Mouse (Mus musculus) kidney, embryonic 15.5 days (tissue): ENCODE data around the gene Lst1. TPM values are rescaled to one million over a fixed set of nuclear protein-coding genes. Genes with fewer than 3 reads are reported as not detected.

ENCODE experiments used
- ATAC-seq: fragments of 200-750 bp; cut with Nextera tagmentation; replicated peaks from 2 replicates; pipeline ENCODE4 v1.8.0; 2017; ENCODE audit warnings: moderate TSS enrichment; ENCODE audit not compliant: low FRiP score
- H3K27ac ChIP-seq: fragments of 300-500 bp; sonication (generic); 2 replicates; pipeline ENCODE4 v1.5.1; 2015; ENCODE audit warnings: mild to moderate bottlenecking, inconsistent platforms
- H3K27me3 ChIP-seq: fragments of 300-500 bp; sonication (generic); 2 replicates; pipeline ENCODE4 v1.6.1; 2015; ENCODE audit warnings: inconsistent platforms
- H3K36me3 ChIP-seq: fragments of 300-500 bp; sonication (generic); 2 replicates; pipeline ENCODE4 v1.6.1; 2015; ENCODE audit warnings: inconsistent platforms
- H3K4me1 ChIP-seq: fragments of 300-500 bp; sonication (generic); 2 replicates; pipeline ENCODE4 v1.6.1; 2015; ENCODE audit warnings: inconsistent platforms
- H3K4me2 ChIP-seq: fragments of 300-500 bp; sonication (generic); 2 replicates; pipeline ENCODE4 v1.6.1; 2015; ENCODE audit warnings: moderate library complexity, mild to moderate bottlenecking, inconsistent platforms
- H3K4me3 ChIP-seq: fragments of 300-500 bp; sonication (generic); replicated peaks from 2 replicates; pipeline ENCODE4 v1.5.1; 2015; ENCODE audit warnings: mild to moderate bottlenecking, inconsistent platforms
- H3K9ac ChIP-seq: fragments of 300-500 bp; sonication (generic); 2 replicates; pipeline ENCODE4 v1.6.1; 2015; ENCODE audit warnings: mild to moderate bottlenecking, inconsistent platforms
- H3K9me3 ChIP-seq: fragments of 300-500 bp; sonication (generic); replicated peaks from 2 replicates; pipeline ENCODE4 v1.6.1; 2016; ENCODE audit warnings: inconsistent platforms
- WGBS: fragments of 180-500 bp; shearing (Covaris S2); methylation state at CpG from one replicate; pipeline ENCODE4 v1.1.7; 2015; ENCODE audit warnings: mixed read lengths; 5-methylcytosine and 5-hydroxymethylcytosine counted together
- polyA plus RNA-seq: library from polyadenylated mRNA; unstranded; fragments of >200 nt; fragmentation: Nextera tagmentation; extraction: Ambion mirVana; gene quantifications from 2 replicates; pipeline ENCODE4 v1.2.1, GENCODE M21; 2015

Gene Lst1
- polyA plus RNA-seq, 1 experiment from 2014 or later = 12.1 TPM

DNA sequence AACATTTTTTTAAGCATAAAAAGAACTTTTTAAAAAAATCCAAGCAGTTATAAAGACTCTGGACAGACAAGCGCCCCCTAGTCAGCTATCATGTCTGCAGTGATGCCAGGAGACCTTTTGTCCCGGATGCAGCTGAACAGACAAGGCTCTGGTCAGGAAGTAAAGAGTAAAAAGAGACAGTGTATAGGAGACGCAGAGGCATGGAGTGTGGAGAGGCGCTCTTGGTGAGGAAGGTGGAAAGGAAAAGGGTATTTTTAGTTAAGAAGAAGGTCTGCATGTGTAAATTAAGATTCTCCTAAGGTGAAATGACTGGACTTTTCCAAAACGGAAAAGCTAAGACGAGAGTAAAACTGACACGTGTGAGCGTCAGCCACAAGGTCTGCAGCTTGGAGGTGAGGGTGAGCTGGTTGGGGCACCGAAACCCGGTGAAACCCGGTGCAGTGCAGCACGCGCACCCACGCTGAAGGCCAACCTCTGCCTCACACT, 38.4 kb upstream of the Lst1 start:
- no peak overlapping the region for H3K9ac ChIP-seq
- no peaks in the 10 kb centered on the region for H3K27me3 ChIP-seq
- peaks cover 73% of the 10 kb centered on the region for H3K36me3 ChIP-seq
- peak overlapping the region; percentile 75 for H3K27ac ChIP-seq
- WGBS = 82% methylated on average over 14 of the region's 14 CpGs
- H3K9me3 ChIP-seq = no peaks in the 10 kb centered on the region
- no peak for ATAC-seq
- H3K4me3 ChIP-seq = no peak overlapping the region
- H3K4me2 ChIP-seq = no peak overlapping the region
- peaks cover 17% of the 10 kb centered on the region for H3K4me1 ChIP-seq

- Histone ChIP-seq H3K9ac (no peak overlapping the region), H3K9me3 (no peaks in the 10 kb centered on the region), H3K4me1 (peaks cover 19% of the 10 kb centered on the region; the same call in 1 of the 2 replicates), H3K4me2 (no peak overlapping the region), H3K36me3 (peaks cover 73% of the 10 kb centered on the region), H3K27ac (no peak overlapping the region), H3K4me3 (no peak overlapping the region), H3K27me3 (no peaks in the 10 kb centered on the region)
- 85% methylated on average over 5 of the region's 5 CpGs for WGBS
- ATAC-seq = no peak
These were observed 37.2 kb upstream of the Lst1 start for GRCm38 (mm10) chr17:35225456-35225855.

GRCm38 (mm10) chr17:35224641-35225040, 36.4 kb upstream of the Lst1 start:
- no peak overlapping the region for H3K9ac ChIP-seq
- peaks cover 74% of the 10 kb centered on the region for H3K36me3 ChIP-seq
- peaks cover 21% of the 10 kb centered on the region; the same call in 1 of the 2 replicates for H3K4me1 ChIP-seq
- H3K4me2 ChIP-seq = no peak overlapping the region
- no peak overlapping the region for H3K27ac ChIP-seq
- H3K27me3 ChIP-seq = no peaks in the 10 kb centered on the region
- no peak for ATAC-seq
- 92% methylated on average over 4 of the region's 4 CpGs for WGBS
- H3K9me3 ChIP-seq = no peaks in the 10 kb centered on the region
- no peak overlapping the region for H3K4me3 ChIP-seq

- Histone ChIP-seq H3K36me3 (peaks cover 59% of the 10 kb centered on the region), H3K27me3 (no peaks in the 10 kb centered on the region), H3K27ac (peak overlapping the region; percentile 61), H3K4me1 (peaks cover 23% of the 10 kb centered on the region; the same call in 1 of the 2 replicates), H3K9me3 (no peaks in the 10 kb centered on the region), H3K4me2 (no peak overlapping the region), H3K4me3 (no peak overlapping the region), H3K9ac (no peak overlapping the region)
- 75% methylated on average over 6 of the region's 6 CpGs for WGBS
- no peak; the same call in 1 of the 2 replicates for ATAC-seq
These were observed 34.1 kb upstream of the Lst1 start for GRCm38 (mm10) chr17:35222299-35222698.

- H3K9me3 ChIP-seq = no peaks in the 10 kb centered on the region
- WGBS = 67% methylated on average over 28 of the region's 28 CpGs
- H3K27me3 ChIP-seq = no peaks in the 10 kb centered on the region
- H3K27ac ChIP-seq = peak within 1 kb of the TSS; percentile 71
- H3K4me1 ChIP-seq = peaks cover 20% of the 10 kb centered on the region; the same call in 1 of the 2 replicates
- ATAC-seq = no peak
- H3K4me3 ChIP-seq = no peak within 1 kb of the TSS
- H3K4me2 ChIP-seq = no peak within 1 kb of the TSS
- H3K9ac ChIP-seq = no peak within 1 kb of the TSS
- H3K36me3 ChIP-seq = peaks cover 52% of the 10 kb centered on the region
These were observed 32.1 kb upstream of the Lst1 start, which contains the start of gene Gm16181 for GRCm38 (mm10) chr17:35220156-35220952. Gene Gm16181, plus strand, starts transcription at chr17:35220834.

DNA sequence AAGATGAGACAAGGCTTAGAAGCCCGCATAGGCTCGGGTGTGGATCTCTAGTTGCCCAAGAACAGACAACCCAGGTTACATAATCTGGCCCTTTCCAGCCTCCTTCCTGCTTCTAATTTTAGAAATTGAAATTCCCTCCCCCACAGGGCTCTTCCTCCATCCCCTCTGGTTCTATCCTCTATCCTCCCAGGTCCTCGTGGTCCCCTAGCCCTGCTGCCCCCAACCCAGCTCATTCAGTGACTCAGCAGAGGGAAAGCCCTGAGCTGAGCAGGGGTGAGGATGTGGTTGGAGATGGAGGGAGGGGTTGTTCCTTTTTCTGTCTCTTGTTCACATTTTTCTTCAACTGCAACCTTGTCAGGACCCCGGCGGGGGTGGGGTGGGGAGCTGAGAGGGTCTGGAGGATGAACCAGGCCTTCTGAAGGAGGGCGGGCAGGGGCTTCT, 31.4 kb upstream of the Lst1 start:
- Histone ChIP-seq H3K27me3 (no peaks in the 10 kb centered on the region), H3K27ac (peak overlapping the region; percentile 71), H3K36me3 (peaks cover 47% of the 10 kb centered on the region), H3K4me3 (no peak overlapping the region), H3K9ac (no peak overlapping the region), H3K4me1 (peaks cover 21% of the 10 kb centered on the region; the same call in 1 of the 2 replicates), H3K9me3 (no peaks in the 10 kb centered on the region), H3K4me2 (no peak overlapping the region)
- WGBS = 69% methylated on average over 6 of the region's 6 CpGs
- ATAC-seq = no peak

DNA sequence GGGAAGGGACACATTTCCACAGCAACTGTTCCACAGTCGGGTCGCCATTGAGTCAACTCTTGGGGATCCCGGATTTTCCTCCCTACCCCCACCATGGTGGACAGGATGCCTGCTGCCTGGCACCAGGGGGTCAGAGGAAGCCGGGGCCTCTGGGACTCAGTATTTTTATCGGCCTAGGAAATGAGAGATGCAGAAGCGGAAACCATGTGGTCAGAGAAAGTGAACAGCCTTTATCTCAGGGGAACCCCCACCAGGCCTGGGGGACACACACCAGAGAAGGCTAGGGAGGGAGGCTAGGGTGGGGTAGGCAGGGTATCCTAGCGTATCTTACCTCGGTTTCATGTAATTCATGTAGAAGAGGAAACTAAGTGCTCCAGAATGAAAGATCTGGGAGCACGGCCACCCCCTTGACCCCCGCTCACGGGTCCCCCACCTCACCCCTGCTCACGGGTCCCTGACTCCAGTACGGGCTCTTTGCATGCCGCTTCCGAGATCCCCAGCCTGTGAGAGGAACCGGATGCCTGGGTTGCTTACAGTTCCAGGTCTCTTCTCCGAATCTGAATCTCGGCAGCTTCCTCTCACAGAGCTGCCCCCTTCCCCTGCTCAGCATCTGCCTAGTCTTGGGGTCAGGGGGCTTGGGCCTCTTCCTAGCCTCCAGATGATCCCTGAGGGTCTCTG, 30.4 kb upstream of the Lst1 start:
- Histone ChIP-seq H3K9me3 (no peaks in the 10 kb centered on the region), H3K4me3 (no peak overlapping the region), H3K27me3 (no peaks in the 10 kb centered on the region), H3K9ac (no peak overlapping the region), H3K4me2 (peak overlapping the region; percentile 17; the same call in 1 of the 2 replicates), H3K36me3 (peaks cover 41% of the 10 kb centered on the region), H3K4me1 (peaks cover 24% of the 10 kb centered on the region; the same call in 1 of the 2 replicates), H3K27ac (peak overlapping the region; percentile 71)
- ATAC-seq = no peak
- 79% methylated on average over 18 of the region's 18 CpGs for WGBS

- Histone ChIP-seq H3K27ac (no peak overlapping the region), H3K4me3 (no peak overlapping the region), H3K36me3 (no peaks in the 10 kb centered on the region), H3K9me3 (no peaks in the 10 kb centered on the region), H3K4me1 (peaks cover 7% of the 10 kb centered on the region; the same call in 1 of the 2 replicates), H3K9ac (no peak overlapping the region), H3K4me2 (no peak overlapping the region), H3K27me3 (no peaks in the 10 kb centered on the region)
- 94% methylated on average over 5 of the region's 5 CpGs for whole genome bisulfite sequencing
- ATAC-seq = no peak
These were observed 24.8 kb upstream of the Lst1 start for GRCm38 (mm10) chr17:35213071-35213470.

DNA sequence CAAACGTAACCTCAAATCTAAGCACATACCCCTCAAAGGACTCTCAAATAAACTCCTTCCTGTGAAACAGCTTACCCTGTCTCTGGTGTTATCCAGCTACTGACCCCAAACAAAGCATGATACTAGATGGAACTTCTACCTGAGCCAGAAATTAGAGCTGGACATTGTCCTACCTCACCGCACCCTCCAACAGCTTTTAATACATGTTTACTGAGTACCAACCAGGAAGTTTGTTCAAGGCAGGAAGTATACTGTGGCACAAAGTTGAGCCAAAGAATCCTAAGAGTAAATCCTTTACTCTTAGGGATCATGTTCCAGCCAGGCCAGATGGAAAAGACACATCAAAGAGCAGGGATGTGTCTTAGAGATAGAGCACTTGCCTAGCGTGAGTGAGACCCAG, 22.4 kb upstream of the Lst1 start:
- Histone ChIP-seq H3K27me3 (no peaks in the 10 kb centered on the region), H3K4me1 (peaks cover 7% of the 10 kb centered on the region; the same call in 1 of the 2 replicates), H3K9ac (no peak overlapping the region), H3K9me3 (no peaks in the 10 kb centered on the region), H3K36me3 (no peaks in the 10 kb centered on the region), H3K27ac (no peak overlapping the region), H3K4me2 (no peak overlapping the region), H3K4me3 (no peak overlapping the region)
- 42% methylated on average over 3 of the region's 3 CpGs for WGBS
- ATAC-seq = no peak

GRCm38 (mm10) chr17:35209785-35210535, 21.7 kb upstream of the Lst1 start:
- no peak for ATAC-seq
- Histone ChIP-seq H3K4me3 (no peak overlapping the region), H3K27ac (no peak overlapping the region), H3K4me1 (peaks cover 12% of the 10 kb centered on the region; the same call in 1 of the 2 replicates), H3K27me3 (0 out of 2 replicates have a peak, but pooled peaks cover 4% of the 10 kb centered on the region), H3K4me2 (no peak overlapping the region), H3K9me3 (no peaks in the 10 kb centered on the region), H3K9ac (no peak overlapping the region), H3K36me3 (no peaks in the 10 kb centered on the region)
- WGBS = 84% methylated on average over 12 of the region's 12 CpGs

DNA sequence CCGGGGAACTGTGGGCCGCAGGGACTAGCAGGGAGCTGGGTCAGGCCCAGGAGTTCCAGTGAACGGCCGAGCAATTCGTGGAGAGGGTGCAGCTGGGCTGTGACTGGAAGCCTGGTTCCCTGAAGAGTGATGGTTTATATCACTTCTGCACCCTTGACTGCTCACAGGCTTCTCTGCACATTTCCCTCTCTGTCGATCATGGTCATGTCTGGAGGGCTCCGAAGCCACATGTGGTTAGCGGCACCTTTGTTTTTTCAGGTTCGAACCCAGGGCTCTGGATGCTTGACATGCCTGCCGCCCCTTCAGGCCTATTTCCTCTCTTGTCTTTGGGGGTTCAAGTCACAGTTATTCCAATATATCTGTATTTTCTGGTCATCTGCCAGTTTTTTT, 17.1 kb upstream of the Lst1 start:
- WGBS = 44% methylated on average over 10 of the region's 10 CpGs

More for the DNA sequence above, 17.1 kb upstream of the Lst1 start:
- peaks cover 47% of the 10 kb centered on the region for H3K27me3 ChIP-seq
- H3K9me3 ChIP-seq = no peaks in the 10 kb centered on the region
- no peak overlapping the region for H3K4me2 ChIP-seq
- 0 out of 2 replicates have a peak, but pooled peaks have one; percentile 33 for ATAC-seq
- peaks cover 10% of the 10 kb centered on the region for H3K4me1 ChIP-seq
- H3K27ac ChIP-seq = no peak overlapping the region
- no peaks in the 10 kb centered on the region for H3K36me3 ChIP-seq
- no peak overlapping the region for H3K9ac ChIP-seq
- no peak overlapping the region for H3K4me3 ChIP-seq
